Mouse (Mus musculus) spleen, adult 2 months (tissue): Measurements from ENCODE around the gene Grin3a. TPM values are rescaled to one million over a fixed set of nuclear protein-coding genes. Genes with fewer than 3 reads are reported as not detected.

ENCODE experiments used
- DNase-seq, 2 experiments: peaks; one replicate each; pipeline versions ENCODE4 v3.0.0 to v3.0.0-alpha.2; 2012 to 2021; ENCODE audit warnings: low spot score in 2 of 2, low read depth in 1 of 2
- H3K27ac ChIP-seq: fragments of 200-500 bp; 2 replicates; pipeline ENCODE4 v1.5.1; 2012; ENCODE audit warnings: low read length, inconsistent platforms; ENCODE audit not compliant: insufficient read depth
- H3K27me3 ChIP-seq: fragments of 200-500 bp; 2 replicates; pipeline ENCODE4 v1.6.1; 2012; ENCODE audit warnings: mild to moderate bottlenecking, moderate library complexity, low read length, inconsistent platforms; ENCODE audit not compliant: control insufficient read depth, insufficient read depth
- H3K36me3 ChIP-seq: fragments of 200-500 bp; 2 replicates; pipeline ENCODE4 v1.6.1; 2012; ENCODE audit warnings: mild to moderate bottlenecking, low read length, inconsistent platforms; ENCODE audit not compliant: control insufficient read depth, insufficient read depth
- H3K4me1 ChIP-seq: fragments of 200-500 bp; 2 replicates; pipeline ENCODE4 v1.6.1; 2011; ENCODE audit warnings: inconsistent platforms; ENCODE audit not compliant: control insufficient read depth, insufficient read depth, insufficient read length
- H3K4me3 ChIP-seq: fragments of 200-500 bp; 2 replicates; pipeline ENCODE4 v1.5.1; 2011; ENCODE audit warnings: mild to moderate bottlenecking, inconsistent platforms; ENCODE audit not compliant: insufficient read depth, insufficient read length; ENCODE audit errors: extremely low read depth
- CTCF ChIP-seq: fragments of 200-500 bp; IDR thresholded peaks from 2 replicates; pipeline ENCODE4 v1.5.1; 2011; ENCODE audit warnings: mild to moderate bottlenecking, inconsistent platforms; ENCODE audit not compliant: insufficient read depth, insufficient read length, insufficient replicate concordance; ENCODE audit errors: extremely low read depth
- POLR2A ChIP-seq: fragments of 200-500 bp; IDR thresholded peaks from 2 replicates; pipeline ENCODE4 v1.6.1; 2011; ENCODE audit warnings: low read depth, low read length, inconsistent platforms
- WGBS: fragments of 180-500 bp; shearing (Covaris S2); methylation state at CpG from one replicate; pipeline ENCODE4 v1.1.7; 2018; 5-methylcytosine and 5-hydroxymethylcytosine counted together
- polyA plus RNA-seq: library from polyadenylated mRNA; depleted of rRNA; stranded (reverse); fragments of >200 nt; gene quantifications from 2 replicates; pipeline ENCODE4 v1.2.3, GENCODE M21; 2012

The Grin3a gene
- polyA plus RNA-seq, 1 experiment: not detected

GRCm38 (mm10) chr4:49740796-49741766 lies 104.5 kb downstream of the Grin3a start:
- no peak for DNase-seq
- no peaks in the 10 kb centered on the region for H3K36me3 ChIP-seq
- H3K27me3 ChIP-seq: no peaks in the 10 kb centered on the region
- no peak overlapping the region for H3K4me3 ChIP-seq
- no peaks in the 10 kb centered on the region for H3K4me1 ChIP-seq
- 84% methylated on average over 5 of the region's 5 CpGs for WGBS
- TF ChIP-seq POLR2A (no peak), CTCF (no peak)
- no peak overlapping the region for H3K27ac ChIP-seq

- 88% methylated on average over 1 of the region's 1 CpGs for WGBS
- no peak overlapping the region for H3K27ac ChIP-seq
- TF ChIP-seq POLR2A (no peak), CTCF (no peak)
- no peak overlapping the region for H3K4me3 ChIP-seq
- H3K36me3 ChIP-seq: no peaks in the 10 kb centered on the region
- DNase-seq: no peak
- H3K27me3 ChIP-seq: no peaks in the 10 kb centered on the region
- no peaks in the 10 kb centered on the region for H3K4me1 ChIP-seq
These were observed 106.0 kb downstream of the Grin3a start for GRCm38 (mm10) chr4:49739561-49739960.

GRCm38 (mm10) chr4:49729326-49729725 lies 116.2 kb downstream of the Grin3a start:
- H3K27me3 ChIP-seq: no peaks in the 10 kb centered on the region
- no peaks in the 10 kb centered on the region for H3K4me1 ChIP-seq

GRCm38 (mm10) chr4:49723908-49724307 lies 121.6 kb downstream of the Grin3a start:
- no peak for TF ChIP-seq POLR2A
- no peak for TF ChIP-seq CTCF
- DNase-seq: no peak
- Histone ChIP-seq H3K4me3 (no peak overlapping the region), H3K36me3 (no peaks in the 10 kb centered on the region), H3K4me1 (no peaks in the 10 kb centered on the region), H3K27ac (no peak overlapping the region), H3K27me3 (no peaks in the 10 kb centered on the region)
- WGBS: 80% methylated on average over 2 of the region's 2 CpGs

More at GRCm38 (mm10) chr4:49729326-49729725, 116.2 kb downstream of the Grin3a start:
- WGBS: 76% methylated on average over 3 of the region's 3 CpGs
- Histone ChIP-seq H3K27ac (no peak overlapping the region), H3K36me3 (no peaks in the 10 kb centered on the region), H3K4me3 (no peak overlapping the region)
- TF ChIP-seq CTCF (no peak), POLR2A (no peak)
- no peak for DNase-seq

GRCm38 (mm10) chr4:49691405-49692194 lies 153.9 kb downstream of the Grin3a start:
- H3K4me3 ChIP-seq: no peak overlapping the region
- no peaks in the 10 kb centered on the region for H3K36me3 ChIP-seq
- H3K27me3 ChIP-seq: no peaks in the 10 kb centered on the region
- no peaks in the 10 kb centered on the region for H3K4me1 ChIP-seq
- 86% methylated on average over 12 of the region's 12 CpGs for WGBS
- DNase-seq: no peak
- TF ChIP-seq POLR2A: no peak
- TF ChIP-seq CTCF: no peak
- no peak overlapping the region for H3K27ac ChIP-seq

- WGBS: 23% methylated on average over 9 of the region's 9 CpGs
- TF ChIP-seq POLR2A (no peak), CTCF (peak; percentile 39; the same call in 1 of the 2 replicates)
- Histone ChIP-seq H3K27me3 (no peaks in the 10 kb centered on the region), H3K36me3 (no peaks in the 10 kb centered on the region), H3K27ac (no peak overlapping the region), H3K4me3 (no peak overlapping the region), H3K4me1 (no peaks in the 10 kb centered on the region)
- DNase-seq: no peak
These were observed 156.8 kb downstream of the Grin3a start for GRCm38 (mm10) chr4:49688594-49689288.
